Mouse (Mus musculus): ENCODE measurements around the gene Gtf3c3.

GRCm38 (mm10) chr1:54421670-54422069 is 17.1 kb downstream of the Gtf3c3 start:
- TF ChIP-seq CTCF (IDR thresholded peaks at IDR 0.05; ENCODE audit: low read depth) (no peak), EP300 (IDR thresholded peaks at IDR 0.05; ENCODE audit: low read depth) (no peak)
